Mouse (Mus musculus) neural tube, postnatal 0 days (tissue): ENCODE measurements around the gene Pmm2. TPM values are rescaled to one million over a fixed set of nuclear protein-coding genes. Genes with fewer than 3 reads are reported as not detected.

Experiments
- microRNA-seq: library from miRNA; unstranded; fragments of <30 nt; microRNA quantifications from one replicate; pipeline ENCODE4, GENCODE M21; 2016
- polyA plus RNA-seq: library from polyadenylated mRNA; unstranded; fragments of >200 nt; fragmentation: Nextera tagmentation; extraction: Ambion mirVana; gene quantifications from 2 replicates; pipeline ENCODE4 v1.2.1, GENCODE M21; 2015

Pmm2 gene
- 30.5 and 34.6 TPM in 2 replicates for polyA plus RNA-seq

GRCm38 (mm10) chr16:8637217-8638051, at the start of gene Pmm2, which contains the start of gene Tmem186:
Gene Pmm2, plus strand, starts transcription at chr16:8637674.
Gene Tmem186, minus strand, starts transcription at chr16:8637712.

GRCm38 (mm10) chr16:8671551-8672349, 34.3 kb downstream of the Pmm2 start, which contains the start of gene Carhsp1:
Gene Carhsp1, minus strand, starts transcription at chr16:8672155.

GRCm38 (mm10) chr16:8680470-8680869, 43.0 kb downstream of the Pmm2 start, which contains the start of gene Gm5767:
Gene Gm5767, plus strand, starts transcription at chr16:8680770.

Small RNA genes lying within 50 kb of the gene (microRNA-seq; reads per million reads assigned to microRNA genes)
- not detected for gene Gm22137

Other genes starting within 250 kb of the Pmm2 start
- 3.1 and 3.7 TPM in 2 replicates for gene Tmem114, start 212.5 kb upstream of the Pmm2 start, polyA plus RNA-seq
- gene Mettl22, start 166.9 kb upstream of the Pmm2 start, polyA plus RNA-seq = 63.4 and 74.8 TPM in 2 replicates
- gene Abat, start 124.2 kb upstream of the Pmm2 start, polyA plus RNA-seq = 128 and 135 TPM in 2 replicates
- gene Tmem186, start within 50 bp of the Pmm2 start, polyA plus RNA-seq = 15.1 and 16.3 TPM in 2 replicates
- 74.0 and 80.6 TPM in 2 replicates for gene Carhsp1, start 34.5 kb downstream of the Pmm2 start, polyA plus RNA-seq
- gene Gm5767, start 43.1 kb downstream of the Pmm2 start, polyA plus RNA-seq = not detected in 2 replicates
- 20.4 and 25.3 TPM in 2 replicates for gene Usp7, start 154.6 kb downstream of the Pmm2 start, polyA plus RNA-seq
- 23.1 and 26.6 TPM in 2 replicates for gene 1810013L24Rik, start 192.4 kb downstream of the Pmm2 start, polyA plus RNA-seq